Mouse (Mus musculus) forebrain, embryonic 16.5 days (tissue): ENCODE data around the gene Iqch. TPM values are rescaled to one million over a fixed set of nuclear protein-coding genes. Genes with fewer than 3 reads are reported as not detected.

Experiments used
- ATAC-seq: fragments of 200-750 bp; cut with Nextera tagmentation; 2 replicates; pipeline ENCODE4 v1.8.0; 2017; ENCODE audit warnings: mild to moderate bottlenecking, moderate library complexity
- H3K27ac ChIP-seq: fragments of 300-500 bp; sonication (generic); 2 replicates; pipeline ENCODE4 v1.5.1; 2014; ENCODE audit warnings: low read length, control low read depth
- H3K27me3 ChIP-seq: fragments of 300-500 bp; sonication (generic); replicated peaks from 2 replicates; pipeline ENCODE4 v1.6.1; 2014; ENCODE audit warnings: low read length; ENCODE audit not compliant: control insufficient read depth, insufficient read depth
- H3K36me3 ChIP-seq: fragments of 300-500 bp; sonication (generic); 2 replicates; pipeline ENCODE4 v1.6.1; 2014; ENCODE audit not compliant: control insufficient read depth, insufficient read depth
- H3K4me1 ChIP-seq: fragments of 300-500 bp; sonication (generic); replicated peaks from 2 replicates; pipeline ENCODE4 v1.6.1; 2014; ENCODE audit warnings: low read length; ENCODE audit not compliant: control insufficient read depth, insufficient read depth
- H3K4me2 ChIP-seq: fragments of 300-500 bp; sonication (generic); 2 replicates; pipeline ENCODE4 v1.6.1; 2014; ENCODE audit warnings: mild to moderate bottlenecking, low read length, control low read depth
- H3K4me3 ChIP-seq: fragments of 300-500 bp; sonication (generic); replicated peaks from 2 replicates; pipeline ENCODE4 v1.5.1; 2014; ENCODE audit warnings: mild to moderate bottlenecking, low read length, control low read depth
- H3K9ac ChIP-seq: fragments of 300-500 bp; sonication (generic); replicated peaks from 2 replicates; pipeline ENCODE4 v1.6.1; 2014; ENCODE audit warnings: low read depth, low read length, control low read depth
- H3K9me3 ChIP-seq: fragments of 300-500 bp; sonication (generic); 2 replicates; pipeline ENCODE4 v1.6.1; 2016; ENCODE audit warnings: low read length; ENCODE audit not compliant: control insufficient read depth
- WGBS: fragments of 180-500 bp; shearing (Covaris S2); extraction: QIAGEN DNeasy Blood & Tissue Kit; methylation state at CpG from one replicate; pipeline ENCODE4 v1.1.7; 2014; 5-methylcytosine and 5-hydroxymethylcytosine counted together
- polyA plus RNA-seq: library from polyadenylated mRNA; unstranded; fragments of >200 nt; fragmentation: Nextera tagmentation; extraction: Ambion mirVana; gene quantifications from 2 replicates; pipeline ENCODE4 v1.2.1, GENCODE M21; 2015

Gene Iqch
- polyA plus RNA-seq, 1 experiment from 2014 or later: 0.24 TPM

DNA sequence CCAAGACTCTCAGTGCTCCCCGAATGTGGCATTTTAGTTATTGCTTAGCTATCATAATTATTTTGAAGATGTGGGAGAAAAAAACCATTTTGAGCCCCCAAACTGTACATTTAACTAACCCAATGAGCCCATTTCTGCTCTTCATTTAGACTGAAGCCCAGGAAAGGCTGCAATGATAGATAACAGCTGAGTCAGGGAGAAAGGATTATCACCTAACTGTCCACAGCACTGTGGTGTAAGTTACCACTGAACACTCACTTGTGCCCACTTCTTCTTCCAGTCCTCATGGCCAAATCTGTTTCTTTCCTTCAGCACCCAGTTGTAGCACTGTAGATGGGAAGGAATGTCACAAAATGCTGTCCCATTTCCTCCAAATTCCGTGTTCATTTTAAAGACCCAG lies 106.5 kb downstream of the Iqch start:
- Histone ChIP-seq H3K9ac (no peak overlapping the region), H3K27ac (no peak overlapping the region), H3K9me3 (no peaks in the 10 kb centered on the region), H3K4me3 (no peak overlapping the region), H3K27me3 (peaks cover 42% of the 10 kb centered on the region), H3K36me3 (no peaks in the 10 kb centered on the region), H3K4me2 (no peak overlapping the region), H3K4me1 (peaks cover 7% of the 10 kb centered on the region; the same call in 1 of the 2 replicates)
- WGBS: 89% methylated on average over 2 of the region's 2 CpGs
- no peak for ATAC-seq

DNA sequence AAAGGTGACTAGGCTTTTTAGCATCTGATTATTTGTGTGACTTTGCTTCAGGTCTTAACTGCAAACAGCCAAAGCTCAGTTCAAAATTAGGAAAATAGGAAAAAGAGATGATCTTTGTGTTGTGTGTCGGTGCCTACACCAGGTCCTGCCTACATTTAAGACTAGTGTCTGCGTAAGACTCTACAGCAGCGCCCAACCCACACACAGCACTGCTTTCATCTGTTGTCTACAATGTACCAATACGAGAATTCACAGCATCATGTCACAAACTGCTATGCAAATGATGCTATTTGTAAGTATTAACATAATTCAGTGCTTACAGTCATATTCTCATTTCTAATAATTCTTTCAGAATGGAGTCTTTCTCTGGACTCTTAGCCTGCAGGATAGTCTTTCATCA lies 108.5 kb downstream of the Iqch start:
- H3K36me3 ChIP-seq: no peaks in the 10 kb centered on the region
- H3K27me3 ChIP-seq: peaks cover 42% of the 10 kb centered on the region
- no peak overlapping the region for H3K9ac ChIP-seq
- H3K27ac ChIP-seq: no peak overlapping the region
- no peak overlapping the region for H3K4me3 ChIP-seq
- WGBS: 90% methylated on average over 4 of the region's 4 CpGs
- no peaks in the 10 kb centered on the region for H3K9me3 ChIP-seq
- no peak for ATAC-seq
- H3K4me1 ChIP-seq: peaks cover 18% of the 10 kb centered on the region
- no peak overlapping the region for H3K4me2 ChIP-seq

DNA sequence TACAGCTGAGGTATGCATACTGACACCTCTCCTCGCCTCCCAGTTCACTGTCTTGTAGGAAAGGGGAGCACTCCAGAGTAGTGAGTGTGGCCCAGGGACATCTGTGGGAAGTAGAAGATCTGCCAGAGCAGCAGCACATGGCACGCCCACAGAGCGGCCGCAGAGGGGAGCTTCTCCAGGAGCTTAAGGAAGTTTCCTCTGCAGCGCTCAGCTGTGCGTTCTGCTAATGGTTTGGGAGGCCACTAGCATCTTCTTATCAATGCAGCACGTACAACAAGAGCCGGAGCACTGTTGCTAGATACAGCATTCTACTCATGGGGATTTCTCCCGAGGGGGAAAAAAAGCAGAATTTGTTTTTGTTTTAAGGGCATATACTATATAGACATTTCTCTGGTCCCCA lies 110.0 kb downstream of the Iqch start:
- no peak for ATAC-seq
- Histone ChIP-seq H3K4me1 (peaks cover 18% of the 10 kb centered on the region), H3K9ac (no peak overlapping the region), H3K27ac (no peak overlapping the region), H3K36me3 (no peaks in the 10 kb centered on the region), H3K9me3 (no peaks in the 10 kb centered on the region), H3K4me2 (no peak overlapping the region), H3K27me3 (peaks cover 52% of the 10 kb centered on the region), H3K4me3 (no peak overlapping the region)
- WGBS: 33% methylated on average over 9 of the region's 9 CpGs

- ATAC-seq: peak; percentile 93
Observed at GRCm38 (mm10) chr9:63490521-63491307, 111.6 kb downstream of the Iqch start.

GRCm38 (mm10) chr9:63489156-63489555 lies 113.1 kb downstream of the Iqch start:
- Histone ChIP-seq H3K9ac (no peak overlapping the region), H3K4me2 (no peak overlapping the region), H3K27ac (no peak overlapping the region), H3K4me3 (no peak overlapping the region), H3K4me1 (peaks cover 18% of the 10 kb centered on the region), H3K27me3 (peaks cover 60% of the 10 kb centered on the region), H3K36me3 (no peaks in the 10 kb centered on the region), H3K9me3 (no peaks in the 10 kb centered on the region)
- ATAC-seq: no peak
- 30% methylated on average over 6 of the region's 6 CpGs for WGBS

More at GRCm38 (mm10) chr9:63490521-63491307, 111.6 kb downstream of the Iqch start:
- peak overlapping the region; percentile 11 for H3K4me2 ChIP-seq
- no peak overlapping the region for H3K9ac ChIP-seq
- H3K4me1 ChIP-seq: peaks cover 18% of the 10 kb centered on the region
- H3K36me3 ChIP-seq: no peaks in the 10 kb centered on the region
- H3K27me3 ChIP-seq: peaks cover 57% of the 10 kb centered on the region
- no peaks in the 10 kb centered on the region for H3K9me3 ChIP-seq
- 8% methylated on average over 12 of the region's 12 CpGs for WGBS
- H3K27ac ChIP-seq: no peak overlapping the region
- no peak overlapping the region for H3K4me3 ChIP-seq

DNA sequence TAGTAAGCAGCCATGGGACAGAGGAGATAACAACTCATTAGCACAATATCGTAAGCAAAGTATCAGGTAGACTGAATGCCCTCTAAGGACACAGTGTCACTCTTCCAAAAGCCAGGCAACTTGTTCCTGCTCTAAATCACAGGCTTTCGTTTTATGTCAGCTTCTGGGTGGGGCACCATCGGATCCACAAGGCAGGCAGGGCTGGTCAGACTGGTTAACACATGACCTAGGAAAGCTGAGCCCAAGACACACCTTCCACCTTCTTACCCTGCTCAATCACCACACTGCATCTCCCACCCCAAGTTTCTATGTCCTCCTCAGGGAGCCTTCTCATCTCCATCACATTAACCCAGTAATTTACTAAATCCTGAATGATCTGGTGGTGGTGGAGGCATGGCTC lies 136.7 kb downstream of the Iqch start:
- no peak overlapping the region for H3K4me3 ChIP-seq
- H3K4me2 ChIP-seq: no peak overlapping the region
- no peaks in the 10 kb centered on the region for H3K4me1 ChIP-seq
- no peaks in the 10 kb centered on the region for H3K9me3 ChIP-seq
- no peak overlapping the region for H3K9ac ChIP-seq
- WGBS: 90% methylated on average over 3 of the region's 3 CpGs
- no peak overlapping the region for H3K27ac ChIP-seq
- H3K36me3 ChIP-seq: no peaks in the 10 kb centered on the region
- ATAC-seq: no peak
- 0 out of 2 replicates have a peak, but pooled peaks cover 5% of the 10 kb centered on the region for H3K27me3 ChIP-seq

- no peak for ATAC-seq
- no peaks in the 10 kb centered on the region for H3K9me3 ChIP-seq
- H3K4me3 ChIP-seq: no peak overlapping the region
- no peaks in the 10 kb centered on the region for H3K36me3 ChIP-seq
- no peak overlapping the region for H3K27ac ChIP-seq
- H3K4me1 ChIP-seq: no peaks in the 10 kb centered on the region
- H3K27me3 ChIP-seq: 0 out of 2 replicates have a peak, but pooled peaks cover 5% of the 10 kb centered on the region
- H3K4me2 ChIP-seq: no peak overlapping the region
- WGBS: 75% methylated on average over 2 of the region's 2 CpGs
- no peak overlapping the region for H3K9ac ChIP-seq
Observed at GRCm38 (mm10) chr9:63462296-63462695, 140.0 kb downstream of the Iqch start.

GRCm38 (mm10) chr9:63456401-63456800 lies 145.9 kb downstream of the Iqch start:
- no peaks in the 10 kb centered on the region for H3K4me1 ChIP-seq
- peaks cover 4% of the 10 kb centered on the region; the same call in 1 of the 2 replicates for H3K27me3 ChIP-seq
- no peak overlapping the region for H3K9ac ChIP-seq
- H3K4me2 ChIP-seq: no peak overlapping the region
- no peaks in the 10 kb centered on the region for H3K36me3 ChIP-seq
- no peak for ATAC-seq
- no peak overlapping the region for H3K4me3 ChIP-seq
- peaks cover 3% of the 10 kb centered on the region; the same call in 1 of the 2 replicates for H3K9me3 ChIP-seq
- no peak overlapping the region for H3K27ac ChIP-seq

DNA sequence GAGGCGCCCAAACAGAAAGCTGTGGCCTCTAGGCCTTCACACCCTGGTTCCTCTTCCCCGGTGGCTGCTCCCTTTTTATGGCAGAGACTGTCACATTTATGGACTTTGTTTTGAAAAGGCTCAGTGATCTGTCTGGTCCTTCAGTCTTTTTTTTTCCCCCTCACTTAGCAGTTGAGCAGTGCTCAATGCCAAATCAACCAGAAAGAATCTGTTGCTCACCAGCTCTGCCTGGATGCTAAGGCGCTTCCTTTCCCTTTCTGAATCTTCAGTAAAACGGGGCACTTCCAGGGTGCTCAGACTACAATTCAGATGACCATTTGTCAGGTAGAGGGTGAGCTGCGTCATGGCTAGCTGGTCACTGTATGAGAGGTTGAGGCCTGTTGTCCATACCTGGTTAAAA lies 148.0 kb downstream of the Iqch start:
- Histone ChIP-seq H3K4me3 (no peak overlapping the region), H3K9ac (no peak overlapping the region), H3K4me2 (no peak overlapping the region), H3K4me1 (0 out of 2 replicates have a peak, but pooled peaks cover 3% of the 10 kb centered on the region), H3K27me3 (peaks cover 6% of the 10 kb centered on the region; the same call in 1 of the 2 replicates), H3K27ac (no peak overlapping the region), H3K36me3 (no peaks in the 10 kb centered on the region), H3K9me3 (peaks cover 3% of the 10 kb centered on the region; the same call in 1 of the 2 replicates)
- WGBS: 77% methylated on average over 5 of the region's 5 CpGs
- no peak for ATAC-seq
